Mouse (Mus musculus) adrenal gland, postnatal 10 days (tissue): ENCODE data around the gene Terb2. TPM values are rescaled to one million over a fixed set of nuclear protein-coding genes. Genes with fewer than 3 reads are reported as not detected.
"Not testable (repeated sequence)": the region's sequence is repeated elsewhere in the genome, so short reads cannot be mapped to it uniquely, and the experiment has no call there.

ENCODE experiments used
- DNase-seq: peaks from one replicate; pipeline ENCODE4 v3.0.0; 2021; ENCODE audit warnings: mixed read lengths
- total RNA-seq, 2 experiments: library from RNA; stranded (reverse); gene quantifications; 2 replicates each; pipeline ENCODE4 v1.2.3; 2021

Gene Terb2
- total RNA-seq, 2 experiments from 2014 or later: not detected

GRCm38 (mm10) chr2:122162529-122162928 is 23.5 kb upstream of the Terb2 start:
- no peak for DNase-seq

DNA sequence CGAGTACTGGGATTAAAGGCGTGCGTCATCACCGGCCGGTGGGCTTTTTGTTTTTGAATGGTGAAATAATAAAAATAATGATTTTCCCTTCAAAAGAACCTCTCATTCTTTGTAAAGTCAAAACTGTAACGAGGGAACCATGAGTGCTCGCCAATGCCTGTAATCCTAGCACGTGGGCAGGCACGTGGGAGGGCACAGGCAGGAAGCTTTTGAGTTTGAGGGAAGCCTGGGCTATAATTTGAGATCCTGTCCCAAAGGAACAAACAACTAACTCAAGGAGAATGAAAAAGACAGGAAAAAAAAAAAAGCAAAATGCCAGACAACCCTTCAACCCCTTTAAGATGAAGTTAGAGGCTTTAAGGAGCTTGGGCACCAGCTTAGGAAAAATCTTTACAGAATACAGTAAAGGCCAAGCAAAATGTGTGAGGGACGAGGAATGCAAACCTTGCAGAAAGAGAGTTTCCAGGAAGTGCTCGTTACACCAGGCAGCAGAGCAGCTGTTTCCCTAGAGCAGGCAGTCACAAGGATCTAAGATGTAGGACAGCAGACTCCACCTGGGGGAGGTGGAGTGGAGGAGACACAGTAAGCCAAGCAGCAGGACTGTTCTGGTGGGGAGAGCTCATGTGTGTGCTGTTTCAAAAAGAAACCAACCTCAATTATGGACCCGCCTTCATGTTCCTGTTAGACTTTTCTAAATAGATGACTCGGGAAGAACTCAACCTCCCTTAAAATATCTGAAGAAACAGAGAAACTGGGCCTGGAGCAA is 22.5 kb upstream of the Terb2 start:
- DNase-seq: no peak

DNA sequence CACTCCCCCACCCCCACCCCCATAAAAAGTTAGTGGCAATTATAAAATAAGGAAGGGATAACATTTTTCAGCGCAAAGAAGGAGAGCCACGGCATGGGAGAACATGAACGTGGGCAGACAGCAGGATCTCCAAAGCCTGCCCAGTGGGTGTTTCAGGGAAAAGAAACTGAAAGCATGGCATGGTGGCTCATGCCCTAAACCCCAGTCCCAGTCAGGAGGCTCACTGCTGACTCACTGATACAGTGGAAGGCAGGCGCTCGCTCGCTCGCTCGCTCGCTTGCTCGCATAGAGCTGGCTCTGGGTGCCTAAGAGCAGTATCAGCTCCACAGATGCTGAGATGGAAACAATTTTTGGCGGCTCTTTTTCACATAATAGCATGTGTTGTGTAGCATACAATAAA is 21.8 kb upstream of the Terb2 start:
- DNase-seq: no peak

GRCm38 (mm10) chr2:122171292-122171691 is 14.8 kb upstream of the Terb2 start:
- no peak for DNase-seq

DNA sequence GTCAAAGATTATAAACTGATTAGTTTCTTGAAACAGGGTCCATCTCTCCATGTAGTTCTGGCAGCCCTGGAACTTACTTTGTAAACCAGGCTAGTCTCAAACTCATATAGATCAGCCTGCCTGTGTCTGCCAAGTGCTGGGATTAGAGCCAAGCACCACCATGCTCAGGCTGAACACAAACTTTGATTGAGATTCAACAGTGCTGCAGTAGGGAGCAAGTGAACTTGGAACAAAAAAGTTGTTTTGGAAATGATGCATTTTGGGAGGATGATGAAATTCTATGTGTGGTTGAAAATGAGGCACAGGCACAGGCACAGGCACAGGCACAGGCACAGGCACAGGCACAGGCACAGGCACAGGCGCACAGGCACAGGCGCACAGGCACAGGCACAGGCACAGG is 13.9 kb upstream of the Terb2 start:
- no peak for DNase-seq

DNA sequence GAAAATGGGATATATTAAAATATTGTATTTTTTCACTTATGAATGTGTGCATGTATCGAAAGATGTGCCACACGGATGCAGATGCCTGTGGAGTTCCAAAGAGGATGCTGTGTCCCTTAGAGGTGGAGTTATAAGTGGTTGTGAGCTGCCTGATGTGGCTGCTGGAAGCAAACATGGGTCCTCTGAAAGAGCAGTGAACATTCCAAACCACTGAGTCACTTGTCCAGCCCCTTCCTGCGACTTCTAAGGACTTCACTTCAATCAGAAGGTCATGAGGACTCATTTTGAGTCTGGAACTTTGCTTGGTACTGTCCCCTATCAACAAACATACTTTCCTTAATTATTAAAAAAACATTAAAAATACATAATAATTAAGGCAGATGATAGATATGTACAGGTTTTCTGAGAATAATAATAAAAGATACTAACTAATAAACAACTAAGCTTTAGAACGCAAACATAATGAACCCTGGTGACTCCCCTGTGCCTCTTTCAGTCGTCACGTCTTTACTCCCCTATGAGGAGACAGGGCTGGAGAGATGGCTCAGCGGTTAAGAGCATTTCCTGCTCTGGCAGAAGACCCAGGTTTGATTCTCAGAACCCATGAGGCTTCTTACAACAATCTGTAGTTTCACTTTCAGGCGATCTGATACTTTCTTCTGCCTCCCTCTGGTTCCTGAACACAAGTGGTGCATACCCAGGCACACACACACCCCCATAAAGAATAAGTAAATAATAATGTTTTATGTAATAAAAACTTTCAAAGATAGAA is 5.8 kb upstream of the Terb2 start:
- no peak for DNase-seq

GRCm38 (mm10) chr2:122185086-122185485 is 986 bp upstream of the Terb2 start:
- DNase-seq: no peak

DNA sequence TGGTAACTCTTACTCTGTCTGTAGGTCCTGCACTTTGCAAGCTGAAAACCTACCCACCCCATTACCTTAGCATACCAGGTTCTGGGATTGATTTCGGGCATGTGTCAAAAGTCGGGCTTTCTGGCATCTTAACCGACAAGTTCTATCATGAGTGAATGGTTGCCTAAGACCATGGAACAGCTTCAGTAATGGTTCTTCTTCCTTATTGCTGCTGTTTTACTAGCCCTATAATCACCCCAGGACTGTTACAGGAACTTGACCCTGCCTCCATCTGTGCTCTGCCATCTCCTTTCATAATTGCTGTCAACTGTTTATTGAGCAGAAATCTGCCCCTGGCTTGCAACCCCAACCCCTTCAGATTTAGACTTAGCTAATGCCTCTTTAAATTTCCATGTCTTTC is 679 bp downstream of the Terb2 start:
- no peak for DNase-seq

DNA sequence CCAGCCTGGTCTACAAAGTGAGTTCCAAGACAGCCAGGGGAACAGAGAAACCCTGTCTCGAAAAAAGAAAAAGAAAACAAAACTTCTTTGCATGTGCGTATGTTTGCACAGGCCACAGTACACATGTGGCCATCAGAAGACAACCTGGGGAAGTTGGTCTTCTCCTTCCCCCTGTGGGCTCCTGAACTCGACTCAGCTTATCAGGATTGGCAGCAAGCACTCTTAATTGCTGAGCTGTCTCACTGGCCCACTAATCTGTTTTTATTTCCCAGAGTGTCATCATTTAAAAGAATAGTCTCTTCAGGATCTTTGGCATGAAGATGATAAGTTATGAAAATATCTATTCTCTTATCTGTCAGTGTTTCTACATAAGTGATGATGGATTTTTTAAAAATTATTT is 5.8 kb downstream of the Terb2 start:
- no peak for DNase-seq

- no peak for DNase-seq
Measured at GRCm38 (mm10) chr2:122194509-122194929, 8.4 kb downstream of the Terb2 start.

DNA sequence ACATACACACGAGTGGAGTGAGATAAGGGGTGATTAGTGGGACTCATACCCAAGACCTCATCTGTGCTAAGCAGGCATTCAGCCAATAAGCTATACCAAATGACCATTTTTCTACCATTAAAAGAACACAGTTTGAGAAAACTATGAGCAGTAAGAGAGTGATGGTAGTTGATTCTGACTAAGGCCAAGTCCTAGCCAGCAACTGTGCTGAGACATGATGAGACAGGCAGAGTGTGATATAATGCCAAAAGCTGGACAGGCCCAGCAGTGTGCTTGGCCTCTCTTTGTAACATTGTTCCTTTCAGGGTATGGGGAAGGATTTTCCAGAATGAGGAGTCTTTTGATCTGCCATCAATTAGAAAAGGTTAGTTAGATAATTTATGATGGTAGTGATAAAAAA is 15.4 kb downstream of the Terb2 start:
- DNase-seq: peak; percentile 7

DNA sequence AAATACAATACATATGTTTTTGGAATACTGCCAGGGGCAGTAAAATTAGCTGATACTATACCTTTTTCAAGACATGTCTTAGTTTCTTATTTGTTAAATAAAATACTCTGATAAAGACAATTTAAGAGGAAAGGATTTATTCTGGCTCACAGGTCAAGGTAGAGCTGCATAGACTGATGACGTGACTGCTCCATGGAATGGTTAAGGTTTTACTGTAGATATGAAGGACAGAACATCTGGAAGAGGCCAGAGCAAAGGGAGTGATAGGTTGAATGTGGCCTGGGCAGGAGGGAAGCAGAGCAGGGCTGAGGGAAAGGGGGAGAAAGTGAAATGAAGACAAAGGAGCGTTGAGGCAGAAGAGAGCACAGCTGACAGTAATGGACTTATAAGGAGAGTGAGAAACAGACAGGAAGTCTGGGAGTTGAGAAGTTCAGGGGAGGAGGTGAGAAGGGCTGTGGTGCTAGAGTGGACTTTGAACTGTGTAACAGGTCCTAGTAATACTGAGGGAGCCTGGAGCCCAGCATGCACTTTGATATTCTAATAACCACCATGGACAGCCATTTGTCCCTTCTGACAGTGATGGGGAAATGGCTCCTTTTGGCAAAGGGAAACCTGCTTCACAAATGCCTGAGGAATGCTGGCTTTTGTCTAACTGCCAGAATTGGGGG is 20.5 kb downstream of the Terb2 start:
- no peak for DNase-seq

DNA sequence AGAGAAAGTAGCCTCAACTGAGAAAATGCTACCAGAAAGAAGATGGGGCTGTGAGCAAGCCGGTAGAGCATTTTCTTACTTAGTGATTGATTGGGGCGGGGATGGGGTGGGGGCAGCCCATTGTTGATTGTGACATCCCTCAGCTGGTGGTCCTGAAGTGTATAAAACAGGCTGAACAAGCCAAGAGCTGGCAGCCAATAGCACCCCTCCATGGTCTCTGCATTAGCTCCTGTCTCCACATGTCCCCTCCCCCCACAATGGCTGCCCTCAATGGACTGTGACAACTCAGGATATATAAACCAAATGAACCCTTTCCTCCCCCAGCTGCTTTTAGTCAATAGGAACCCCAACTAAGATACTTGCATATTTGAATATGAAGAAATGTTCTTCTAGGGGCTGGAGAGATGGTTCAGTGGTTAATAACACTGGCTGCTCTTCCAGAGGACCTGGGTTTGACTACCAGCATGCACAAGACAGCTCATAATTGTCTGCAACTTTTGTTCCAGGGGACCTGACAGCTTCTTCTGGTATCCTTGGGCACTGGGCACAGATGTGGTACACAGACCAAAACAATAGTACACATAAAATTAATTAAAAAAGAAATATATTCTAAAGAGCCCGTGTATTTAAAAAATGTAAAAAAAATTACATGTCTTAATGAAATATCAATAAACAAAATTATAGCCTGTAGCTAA is 24.6 kb downstream of the Terb2 start:
- no peak for DNase-seq

DNA sequence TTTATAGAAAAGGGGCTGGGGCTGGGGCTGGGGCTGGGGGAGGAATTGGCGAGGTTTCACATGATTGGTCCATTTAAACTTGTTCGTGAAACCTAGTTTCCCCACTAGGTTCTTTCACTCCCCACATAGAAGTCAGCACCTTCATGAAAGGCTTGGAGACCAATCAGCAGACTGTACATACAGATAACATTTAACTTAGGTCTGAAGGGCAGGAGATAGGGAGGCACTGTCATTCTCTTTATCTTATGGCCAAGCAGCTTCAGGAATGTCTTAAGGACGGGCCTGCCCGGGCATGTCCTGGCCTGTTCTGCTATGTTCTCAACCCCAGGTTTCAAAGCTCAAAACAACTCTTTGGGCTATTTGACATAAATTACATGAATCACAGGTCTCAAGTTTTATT is 31.0 kb downstream of the Terb2 start:
- DNase-seq: not testable (repeated sequence)

DNA sequence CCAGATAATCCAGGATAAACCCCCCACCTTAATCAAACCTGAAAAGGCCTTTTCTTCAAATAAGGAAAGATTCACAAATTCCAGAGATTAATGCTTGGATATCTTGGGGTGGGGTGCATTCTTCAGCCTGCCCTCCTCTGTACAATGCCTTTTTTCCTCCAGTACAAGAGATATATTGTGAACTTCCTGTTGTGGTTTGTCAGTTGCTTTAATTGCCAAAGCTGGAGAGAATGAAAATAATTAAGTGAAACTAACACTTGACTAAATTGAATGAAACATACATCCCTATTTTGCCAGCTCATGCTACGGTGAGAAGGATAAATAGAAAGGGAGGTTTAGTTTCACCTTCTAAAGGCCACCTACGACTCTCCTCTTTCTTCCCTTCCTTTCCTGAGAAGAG is 32.2 kb downstream of the Terb2 start:
- DNase-seq: no peak

- DNase-seq: no peak
Measured at GRCm38 (mm10) chr2:122221378-122221777, 35.3 kb downstream of the Terb2 start.

DNA sequence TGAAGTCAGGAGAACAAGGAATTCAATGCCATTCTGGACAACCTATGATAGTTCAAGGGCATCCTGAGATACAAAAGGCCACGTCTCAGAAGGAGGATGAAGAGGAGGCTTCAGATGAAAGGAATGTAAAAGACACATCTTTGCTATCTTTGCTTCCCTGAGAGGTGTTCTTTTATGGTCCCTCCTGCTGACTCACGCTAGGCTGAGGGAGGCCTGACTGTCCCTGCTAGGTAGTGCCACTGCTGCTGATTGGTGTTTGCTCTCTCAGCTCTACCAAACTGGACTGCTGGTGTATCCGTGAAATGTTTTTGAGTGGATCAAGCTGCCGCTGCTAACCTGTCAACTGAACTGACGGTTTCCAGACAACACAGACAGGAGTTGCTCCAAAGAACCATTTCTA is 35.7 kb downstream of the Terb2 start:
- DNase-seq: no peak

- DNase-seq: no peak
Measured at GRCm38 (mm10) chr2:122222272-122222671, 36.2 kb downstream of the Terb2 start.

DNA sequence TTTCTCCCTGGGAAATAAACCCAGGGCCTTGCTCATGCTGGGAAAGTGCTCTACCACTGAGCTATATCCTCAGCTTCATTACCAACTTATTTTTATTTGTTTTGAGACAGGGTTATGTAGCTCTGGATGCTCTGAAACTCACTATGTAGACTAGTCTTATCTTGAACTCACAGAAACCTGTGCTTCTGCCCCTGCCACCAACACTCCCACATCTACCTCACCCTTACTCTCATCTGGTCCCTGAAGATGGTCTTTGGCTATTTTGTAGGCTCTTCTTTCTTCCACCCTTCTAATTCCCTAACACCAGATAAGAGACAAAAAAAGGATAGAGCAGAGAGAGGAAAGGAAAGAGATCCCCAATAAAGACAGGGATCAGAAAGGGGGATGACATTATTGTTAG is 37.6 kb downstream of the Terb2 start:
- DNase-seq: no peak

DNA sequence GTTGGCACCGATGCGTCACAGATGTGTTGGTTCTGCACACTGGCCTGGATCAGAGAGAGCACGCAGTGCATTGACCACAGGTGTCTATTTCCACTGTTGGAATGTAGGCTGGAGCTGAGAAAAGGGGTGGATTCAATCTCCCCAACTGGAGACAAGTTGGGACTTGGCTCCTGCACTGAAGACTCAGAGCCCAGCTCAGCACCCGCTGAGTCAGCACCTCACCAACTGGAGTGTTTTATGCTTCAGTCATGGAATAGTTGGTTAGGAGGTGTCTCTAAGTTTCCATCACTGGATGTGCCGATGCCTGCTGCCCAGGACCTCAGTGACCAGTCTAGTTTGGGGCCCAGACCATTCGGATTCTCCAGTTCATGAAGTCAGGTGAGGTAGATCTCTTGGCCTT is 44.3 kb downstream of the Terb2 start:
- no peak for DNase-seq

DNA sequence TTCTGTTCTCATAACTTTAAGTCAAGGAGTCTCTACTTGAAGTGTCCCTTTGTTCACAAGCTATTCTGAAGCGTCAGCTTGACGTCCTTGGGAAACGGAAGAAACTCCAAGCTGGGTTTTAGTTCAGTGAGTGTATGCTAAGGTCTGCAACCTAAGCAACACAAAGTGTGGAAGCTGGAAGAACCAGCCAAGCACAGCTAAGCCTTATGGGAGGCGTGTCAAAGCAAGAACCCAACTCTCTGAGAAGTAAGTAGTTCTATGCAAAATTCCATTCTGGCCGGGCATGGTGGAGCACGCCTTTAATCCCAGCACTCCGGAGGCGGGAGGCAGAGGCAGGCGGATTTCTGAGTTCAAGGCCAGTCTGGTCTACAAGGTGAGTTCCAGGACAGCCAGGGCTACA is 45.5 kb downstream of the Terb2 start:
- DNase-seq: no peak

GRCm38 (mm10) chr2:122233341-122233740 is 47.3 kb downstream of the Terb2 start:
- no peak for DNase-seq
